In the genomic region with DNA sequence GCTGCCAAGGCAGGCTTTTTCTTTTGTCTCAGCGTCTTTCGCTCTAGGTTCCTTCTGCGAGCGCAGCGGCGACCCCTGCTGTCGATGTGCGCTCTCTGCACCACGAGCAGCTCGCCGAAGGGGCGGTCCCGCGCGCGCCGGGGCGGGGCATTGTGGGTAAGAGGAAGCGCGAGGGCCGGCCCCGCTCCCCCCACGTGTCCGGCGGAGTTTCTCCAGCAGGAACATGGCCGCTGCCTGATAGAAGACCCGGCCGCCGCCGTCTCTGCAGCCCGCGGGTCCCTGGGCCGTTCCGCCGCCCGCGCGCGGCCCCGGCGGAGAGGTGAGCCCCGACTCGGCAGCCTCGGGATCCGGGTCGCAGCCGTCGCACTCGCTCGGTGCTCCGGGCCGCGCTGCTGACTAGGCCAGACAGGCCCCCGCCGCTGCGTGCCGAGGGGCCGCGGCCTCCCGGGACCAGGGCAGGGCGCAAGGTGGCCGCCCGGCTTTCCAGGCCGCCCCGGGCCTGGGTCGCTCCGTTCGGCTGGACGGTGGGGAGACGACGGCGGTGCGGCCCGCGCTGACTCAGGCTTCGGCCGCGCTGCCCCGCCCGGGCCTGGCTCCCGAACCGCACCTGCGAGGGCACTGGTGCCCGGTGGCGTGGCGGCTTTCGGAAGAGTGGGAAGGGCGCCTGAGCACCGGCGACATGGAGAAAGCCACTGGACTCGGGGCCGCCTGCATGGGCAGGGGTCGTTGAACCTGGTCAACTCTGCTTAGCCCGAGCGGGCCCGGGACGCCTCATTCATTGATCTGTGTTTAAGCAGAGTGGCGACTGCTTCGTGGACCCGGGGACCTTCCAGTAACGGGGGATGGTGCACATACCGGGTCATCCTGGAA, we compare ENCODE assay signal across 7 mouse cellular contexts. TPM values are rescaled to one million over a fixed set of nuclear protein-coding genes. Genes with fewer than 3 reads are reported as not detected.
A peak's percentile ranks its signal among the peaks of the same experiment; 100 is the strongest.
DNase-seq lines count a peak whose midpoint lies in the region; ATAC-seq and TF ChIP-seq lines count a peak whose summit lies in the region.

Gene Polr3e, plus strand, starts transcription at position 153 of the 870 bp plus-strand sequence.

- peak within 1 kb of the TSS; percentile 94 for H3K27ac ChIP-seq in intestine, postnatal 0 days (ENCODE audit: low read depth, low read length)
- H3K27ac ChIP-seq in midbrain, embryonic 12.5 days (replicated peaks), result peak within 1 kb of the TSS; percentile 81
- H3K27ac ChIP-seq in small intestine, adult 2 months (ENCODE audit: insufficient read depth, low read depth, low read length), result peak within 1 kb of the TSS; percentile 52

- under 1% methylated on average over 98 of the region's 102 CpGs for WGBS in intestine, postnatal 0 days
- under 1% methylated on average over 102 of the region's 102 CpGs for WGBS in midbrain, embryonic 12.5 days
- WGBS in small intestine, adult 2 months, result under 1% methylated on average over 99 of the region's 102 CpGs

- H3K4me2 ChIP-seq in intestine, postnatal 0 days (replicated peaks; ENCODE audit: low read depth), result peak within 1 kb of the TSS; percentile 87
- H3K4me2 ChIP-seq in midbrain, embryonic 12.5 days (replicated peaks), result peak within 1 kb of the TSS; percentile 68

- intact Hi-C loops in left cerebral cortex, postnatal 4 days (cut with DNase I), result loop anchor here (2.0 to 10.0 kb wide), 2 partner anchors 83 to 243 kb away; partner anchors contain the start of genes Mosmo and Pdzd9

- no peaks in the 10 kb centered on the region for H3K4me1 ChIP-seq in intestine, postnatal 0 days (replicated peaks; ENCODE audit: control insufficient read depth, insufficient read depth, low read length)
- peaks cover 15% of the 10 kb centered on the region; the same call in 1 of the 2 replicates for H3K4me1 ChIP-seq in midbrain, embryonic 12.5 days
- H3K4me1 ChIP-seq in small intestine, adult 2 months (ENCODE audit: control insufficient read depth, insufficient read depth, insufficient read length, low read length), result no peaks in the 10 kb centered on the region

- no peaks in the 10 kb centered on the region for H3K27me3 ChIP-seq in intestine, postnatal 0 days (replicated peaks; ENCODE audit: control insufficient read depth, insufficient read depth, low read length)
- no peaks in the 10 kb centered on the region for H3K27me3 ChIP-seq in midbrain, embryonic 12.5 days
- no peaks in the 10 kb centered on the region for H3K27me3 ChIP-seq in small intestine, adult 2 months (ENCODE audit: control insufficient read depth, insufficient read depth, low read length)

- 0 out of 2 replicates have a peak, but pooled peaks cover 4% of the 10 kb centered on the region for H3K36me3 ChIP-seq in intestine, postnatal 0 days (ENCODE audit: control insufficient read depth, insufficient read depth)
- H3K36me3 ChIP-seq in midbrain, embryonic 12.5 days, result peaks cover 2% of the 10 kb centered on the region
- peaks cover 1% of the 10 kb centered on the region; the same call in 1 of the 2 replicates for H3K36me3 ChIP-seq in small intestine, adult 2 months (ENCODE audit: control insufficient read depth, insufficient read depth, low read length)

- ATAC-seq in intestine, postnatal 0 days, result peak; percentile 91
- ATAC-seq in midbrain, embryonic 12.5 days (ENCODE audit: low FRiP score, low read depth), result peak; percentile 93

- H3K9ac ChIP-seq in intestine, postnatal 0 days (ENCODE audit: low read depth, low read length), result peak within 1 kb of the TSS; percentile 89
- H3K9ac ChIP-seq in midbrain, embryonic 12.5 days (replicated peaks), result peak within 1 kb of the TSS; percentile 87

- peak within 1 kb of the TSS; percentile 97 for H3K4me3 ChIP-seq in intestine, postnatal 0 days (ENCODE audit: low read depth, low read length)
- peak within 1 kb of the TSS; percentile 91 for H3K4me3 ChIP-seq in midbrain, embryonic 12.5 days
- peak within 1 kb of the TSS; percentile 91 for H3K4me3 ChIP-seq in small intestine, adult 2 months (ENCODE audit: low read depth, low read length)

- H3K9me3 ChIP-seq in intestine, postnatal 0 days (ENCODE audit: control insufficient read depth), result no peaks in the 10 kb centered on the region
- H3K9me3 ChIP-seq in midbrain, embryonic 12.5 days, result no peaks in the 10 kb centered on the region

- 0 out of 2 replicates have a peak, but pooled peaks have one; percentile 14 for TF ChIP-seq POLR2A in small intestine, adult 2 months (IDR thresholded peaks at IDR 0.05; ENCODE audit: low read depth, low read length)

- peak; percentile 94 for TF ChIP-seq CTCF in intestine, postnatal 0 days (IDR thresholded peaks at IDR 0.05; ENCODE audit: low read depth)
- TF ChIP-seq CTCF in small intestine, adult 2 months (IDR thresholded peaks at IDR 0.05; ENCODE audit: extremely low read depth, insufficient read length, insufficient replicate concordance, low read depth, low read length), result peak; percentile 85

- DNase-seq in adrenal gland, adult 8-10 months, result peak; percentile 99
- DNase-seq in embryo, embryonic 9.5 days (ENCODE audit: extremely low spot score), result peak; percentile 100
- DNase-seq in gonadal fat pad, adult 2 months (ENCODE audit: low read depth), result peak; percentile 61
- peak; percentile 99 for DNase-seq in left cerebral cortex, postnatal 4 days

RNA-seq across cellular contexts. Expression of gene Polr3e, which starts in this region (rescaled TPM):
- total RNA-seq in adrenal gland, adult 8-10 months (2022), result 10 to 100 TPM; 23.6 to 34.6 (median 27.7) TPM
- polyA plus RNA-seq in gonadal fat pad, adult 2 months (2012; rRNA removed), result 27.2 and 27.4 TPM in 2 replicates
- polyA plus RNA-seq in intestine, postnatal 0 days (2015; fragmentation: Nextera tagmentation; extraction: Ambion mirVana), result 18.3 and 19.6 TPM in 2 replicates
- 10 to 100 TPM; 37.9 to 38.1 TPM for total RNA-seq in left cerebral cortex, postnatal 4 days (2021)
- polyA plus RNA-seq in midbrain, embryonic 12.5 days (2016; fragmentation: Nextera tagmentation; extraction: Ambion mirVana), result 31.4 and 33.2 TPM in 2 replicates
- 6.9 and 10.9 TPM in 2 replicates for polyA plus RNA-seq in small intestine, adult 2 months (2012; rRNA removed)

Comparison
In these comparisons a context has a peak if more than half of its experiments do, and no peak if none do; other contexts are left out.
1. Peak in every context shown above with its lines: DNase-seq, ATAC-seq, H3K4me3 ChIP-seq and H3K27ac ChIP-seq.